ENCODE assay signal across 9 mouse cellular contexts in genomic region chr11:70843701-70844551, GRCm38 (mm10). TPM values are rescaled to one million over a fixed set of nuclear protein-coding genes. Genes with fewer than 3 reads are reported as not detected.
DNase-seq lines count a peak whose midpoint lies in the region; ATAC-seq and TF ChIP-seq lines count a peak whose summit lies in the region.
"Had no signal": no experiment of that assay in that cellular context is flagged by ENCODE, and none has a peak within 500 bp of the region (broad histone marks: within the 10 kb centered on the region; RNA-seq: fewer than 3 reads in every experiment).

No protein-coding gene starts in this region.

- peak overlapping the region; percentile 97 for H3K27ac ChIP-seq in left cerebral cortex, adult 2 months
- no peak overlapping the region for H3K27ac ChIP-seq in forebrain, embryonic 11.5 days (ENCODE audit: low read depth, low read length)
- no peak overlapping the region for H3K27ac ChIP-seq in kidney, embryonic 14.5 days (ENCODE audit: low read depth, low read length)

- H3K4me2 ChIP-seq in forebrain, embryonic 11.5 days (ENCODE audit: low read depth, low read length, severe bottlenecking): peak overlapping the region; percentile 40
- H3K4me2 ChIP-seq in kidney, embryonic 14.5 days (replicated peaks; ENCODE audit: low read depth, low read length): peak overlapping the region; percentile 65
- peak overlapping the region; percentile 80 for H3K4me2 ChIP-seq in myocyte (ENCODE audit: low read depth)

- no peaks in the 10 kb centered on the region for H3K9me3 ChIP-seq in forebrain, embryonic 11.5 days (ENCODE audit: control insufficient read depth, low read length)
- no peaks in the 10 kb centered on the region for H3K9me3 ChIP-seq in kidney, embryonic 14.5 days (ENCODE audit: control insufficient read depth, low read length)

- H3K27me3 ChIP-seq in forebrain, embryonic 11.5 days (ENCODE audit: control insufficient read depth, insufficient read depth, low read length): no peaks in the 10 kb centered on the region
- no peaks in the 10 kb centered on the region for H3K27me3 ChIP-seq in kidney, embryonic 14.5 days (ENCODE audit: control insufficient read depth, insufficient read depth, low read length)
- no peaks in the 10 kb centered on the region for H3K27me3 ChIP-seq in myocyte (ENCODE audit: control insufficient read depth, insufficient read depth, insufficient read length)

- no peak for TF ChIP-seq CTCF in left cerebral cortex, adult 2 months (IDR thresholded peaks at IDR 0.05)

- no peaks in the 10 kb centered on the region; the same call in 1 of the 2 replicates for H3K4me1 ChIP-seq in forebrain, embryonic 11.5 days (replicated peaks; ENCODE audit: control insufficient read depth, insufficient read depth, low read length)
- H3K4me1 ChIP-seq in kidney, embryonic 14.5 days (ENCODE audit: control insufficient read depth, insufficient read depth, low read length): peaks cover 11% of the 10 kb centered on the region

- no peak for TF ChIP-seq POLR2A in myocyte (IDR thresholded peaks at IDR 0.05; ENCODE audit: insufficient read length, low read depth)

- H3K9ac ChIP-seq in forebrain, embryonic 11.5 days (ENCODE audit: low read length): peak overlapping the region; percentile 89
- peak overlapping the region; percentile 94; the same call in 1 of the 2 replicates for H3K9ac ChIP-seq in kidney, embryonic 14.5 days (ENCODE audit: low read depth, low read length)

- H3K36me3 ChIP-seq in forebrain, embryonic 11.5 days (ENCODE audit: control insufficient read depth, insufficient read depth, low read length): no peaks in the 10 kb centered on the region
- no peaks in the 10 kb centered on the region for H3K36me3 ChIP-seq in kidney, embryonic 14.5 days (ENCODE audit: control insufficient read depth, insufficient read depth, low read length)
- H3K36me3 ChIP-seq in myocyte (ENCODE audit: control insufficient read depth, insufficient read depth): no peaks in the 10 kb centered on the region

- DNase-seq in left cerebral cortex, adult 2 months (ENCODE audit: extremely low spot score in 1 of 2, low spot score in 2 of 2): no peak
- DNase-seq in left cerebral cortex, postnatal 14 days (ENCODE audit: low spot score in 2 of 2): no peak
- peak; percentile 39 for DNase-seq in adipocyte (ENCODE audit: low spot score)
- peak; percentile 50 for DNase-seq in forebrain, embryonic 11.5 days (ENCODE audit: low spot score)
- DNase-seq in layer of hippocampus, adult 9-11 months: no peak

- H3K79me2 ChIP-seq in myocyte (ENCODE audit: control insufficient read depth, insufficient read depth): peaks cover 39% of the 10 kb centered on the region

- ATAC-seq in forebrain, embryonic 11.5 days (replicated peaks; ENCODE audit: low FRiP score): peak; percentile 11; the same call in 1 of the 2 replicates
- no peak; the same call in 1 of the 2 replicates for ATAC-seq in kidney, embryonic 14.5 days (ENCODE audit: low FRiP score, low TSS enrichment)
- no peak for ATAC-seq in megakaryocyte progenitor cell, adult 5-6 weeks (replicated peaks; ENCODE audit: poor library complexity)

- intact Hi-C loops in left cerebral cortex, adult 2 months (cut with DNase I): no loop called here
- intact Hi-C loops in left cerebral cortex, postnatal 14 days (cut with DNase I): no loop called here

- H3K4me3 ChIP-seq in left cerebral cortex, adult 2 months: peak overlapping the region; percentile 87
- H3K4me3 ChIP-seq in forebrain, embryonic 11.5 days (ENCODE audit: low read depth, low read length): peak overlapping the region; percentile 97
- peak overlapping the region; percentile 86 for H3K4me3 ChIP-seq in kidney, embryonic 14.5 days (ENCODE audit: low read length)
- peak overlapping the region; percentile 34 for H3K4me3 ChIP-seq in myocyte

- peak overlapping the region; percentile 98 for H3ac ChIP-seq in myocyte (ENCODE audit: control insufficient read depth, insufficient read length)

- 14% methylated on average over 12 of the region's 12 CpGs for WGBS in forebrain, embryonic 11.5 days
- 17% methylated on average over 12 of the region's 12 CpGs for WGBS in kidney, embryonic 14.5 days

TF ChIP-seq in myocyte, 11 proteins besides CTCF, POLR2A, EP300 and RAD21:
- TF ChIP-seq CEBPB (IDR thresholded peaks at IDR 0.05; ENCODE audit: insufficient read depth, poor library complexity, severe bottlenecking) (no peak), MYOD1 (IDR thresholded peaks at IDR 0.05; ENCODE audit: control insufficient read depth in 1 of 3, insufficient read length in 2 of 3, low read depth in 2 of 3) (no peak), MYOG (IDR thresholded peaks at IDR 0.05; ENCODE audit: control insufficient read depth in 1 of 3, insufficient read depth in 1 of 3, insufficient read length in 2 of 3, low read depth in 2 of 3) (no peak), REST (IDR thresholded peaks at IDR 0.05; ENCODE audit: insufficient read depth, insufficient read length) (no peak), E2F4 (IDR thresholded peaks at IDR 0.05; ENCODE audit: insufficient read depth) (no peak), MAX (IDR thresholded peaks at IDR 0.05; ENCODE audit: low read depth) (no peak), TCF12 (IDR thresholded peaks at IDR 0.05; ENCODE audit: insufficient read depth, poor library complexity, severe bottlenecking) (no peak), SRF (IDR thresholded peaks at IDR 0.05; ENCODE audit: control insufficient read depth, insufficient read length, low read depth) (no peak), USF1 (IDR thresholded peaks at IDR 0.05; ENCODE audit: low read depth) (no peak), TCF3 (IDR thresholded peaks at IDR 0.05; ENCODE audit: insufficient read length, low read depth) (no peak), POLR2AphosphoS2 (IDR thresholded peaks at IDR 0.05; ENCODE audit: insufficient read length, low read depth) (no peak)
TF ChIP-seq in myocyte: peak in this region for 0.

RNA-seq across cellular contexts. Expression of gene Rabep1, which starts 0.7 kb away (rescaled TPM):
- total RNA-seq in left cerebral cortex, adult 2 months (2021): 100 to 1,000 TPM; 125 to 132 TPM
- total RNA-seq in left cerebral cortex, postnatal 14 days (2021): 100 to 1,000 TPM; 110 to 118 TPM
- polyA plus RNA-seq in forebrain, embryonic 11.5 days (2014; fragmentation: Nextera tagmentation; extraction: Ambion mirVana): 41.2 and 42.7 TPM in 2 replicates
- 22.6 and 36.9 TPM in 2 replicates for polyA plus RNA-seq in kidney, embryonic 14.5 days (2014; fragmentation: Nextera tagmentation; extraction: Ambion mirVana)
- 16.1 TPM for polyA plus RNA-seq in myocyte (2012; fragmentation: generic; extraction: Trizol)
- 19.5 and 28.2 TPM in 2 replicates for total RNA-seq in megakaryocyte progenitor cell, adult 5-6 weeks (2015)
- total RNA-seq in megakaryocyte progenitor cell, adult 5-6 weeks (2017): 30.8 and 52.6 TPM in 2 replicates

RNA-seq across cellular contexts. Expression of gene Scimp, which starts 31.5 kb away (rescaled TPM):
- not detected for total RNA-seq in left cerebral cortex, adult 2 months (2021)
- total RNA-seq in left cerebral cortex, postnatal 14 days (2021): not detected
- polyA plus RNA-seq in forebrain, embryonic 11.5 days (2014; fragmentation: Nextera tagmentation; extraction: Ambion mirVana): not detected in 2 replicates
- polyA plus RNA-seq in kidney, embryonic 14.5 days (2014; fragmentation: Nextera tagmentation; extraction: Ambion mirVana): not detected in 2 replicates
- polyA plus RNA-seq in myocyte (2012; fragmentation: generic; extraction: Trizol): 0.10 TPM
- 0.37 TPM in 1 of 2 replicates, not detected in the other for total RNA-seq in megakaryocyte progenitor cell, adult 5-6 weeks (2015)
- total RNA-seq in megakaryocyte progenitor cell, adult 5-6 weeks (2017): not detected in 2 replicates
- polyA plus RNA-seq: brain, embryonic 14.5 days had no signal

Comparison
In these comparisons a context has a peak if more than half of its experiments do, and no peak if none do; other contexts are left out.
1. DNase-seq: peak in adipocyte (single experiment) and forebrain, embryonic 11.5 days (single experiment); none in left cerebral cortex, adult 2 months (0 of 2), left cerebral cortex, postnatal 14 days (0 of 2) and layer of hippocampus, adult 9-11 months (single experiment).
2. H3K4me3 ChIP-seq: peak in every context shown above with its lines; median percentile 97 in forebrain, embryonic 11.5 days; 87 in left cerebral cortex, adult 2 months; 86 in kidney, embryonic 14.5 days; 34 in myocyte.
3. Peak in every context shown above with its lines, with median percentiles within 50 percentile points of each other: H3K4me2 ChIP-seq.